Mouse (Mus musculus): ENCODE data around the gene Htatip2. TPM values are rescaled to one million over a fixed set of nuclear protein-coding genes. Genes with fewer than 3 reads are reported as not detected.
A peak's percentile ranks its signal among the peaks of the same experiment; 100 is the strongest.

The Htatip2 gene
- 10 to 100 TPM; 15.5 to 17.5 TPM for total RNA-seq (2021)
- long read RNA-seq, experiment 1, partial matches to known transcripts: 8 of 18 reads
- long read RNA-seq, experiment 1, other reads (novel, unspliced or antisense): 7 of 18 reads
- long read RNA-seq, experiment 2, partial matches to known transcripts: 9 of 16 reads
- long read RNA-seq, experiment 2, other reads (novel, unspliced or antisense): 4 of 16 reads

GRCm38 (mm10) chr7:49758934-49759571 lies at the start of gene Htatip2:
TSS of gene Htatip2 (plus strand) at chr7:49759115.
- peak; percentile 61 to 67 for DNase-seq (ENCODE audit: low spot score in 2 of 2)

GRCm38 (mm10) chr7:49709381-49710021 lies 49.4 kb upstream of the Htatip2 start:
- DNase-seq (ENCODE audit: low spot score in 2 of 2): no peak

GRCm38 (mm10) chr7:49717942-49718733 lies 40.8 kb upstream of the Htatip2 start:
- no peak for DNase-seq (ENCODE audit: low spot score in 2 of 2)

GRCm38 (mm10) chr7:49734342-49734741 lies 24.6 kb upstream of the Htatip2 start:
- no peak for DNase-seq (ENCODE audit: low spot score in 2 of 2)

- no peak for DNase-seq (ENCODE audit: low spot score in 2 of 2)
Observed at GRCm38 (mm10) chr7:49739448-49739847, 19.5 kb upstream of the Htatip2 start.

- no peak for DNase-seq (ENCODE audit: low spot score in 2 of 2)
Observed at GRCm38 (mm10) chr7:49741474-49741873, 17.4 kb upstream of the Htatip2 start.

GRCm38 (mm10) chr7:49741923-49742322 lies 17.0 kb upstream of the Htatip2 start:
- DNase-seq (ENCODE audit: low spot score in 2 of 2): no peak

GRCm38 (mm10) chr7:49751148-49751547 lies 7.8 kb upstream of the Htatip2 start:
- DNase-seq (ENCODE audit: low spot score in 2 of 2): peak; percentile 18 to 25

- DNase-seq (ENCODE audit: low spot score in 2 of 2): peak in 1 of 2 experiments; percentile 33
Observed at GRCm38 (mm10) chr7:49752730-49753506, 6.0 kb upstream of the Htatip2 start.

GRCm38 (mm10) chr7:49754767-49755166 lies 4.1 kb upstream of the Htatip2 start:
- DNase-seq (ENCODE audit: low spot score in 2 of 2): peak; percentile 59 to 76

GRCm38 (mm10) chr7:49762605-49763004 lies 3.7 kb downstream of the Htatip2 start:
- DNase-seq (ENCODE audit: low spot score in 2 of 2): peak; percentile 73 to 74

GRCm38 (mm10) chr7:49764011-49764716 lies 5.2 kb downstream of the Htatip2 start:
- DNase-seq (ENCODE audit: low spot score in 2 of 2): no peak

GRCm38 (mm10) chr7:49766166-49766565 lies 7.3 kb downstream of the Htatip2 start:
- no peak for DNase-seq (ENCODE audit: low spot score in 2 of 2)

GRCm38 (mm10) chr7:49768509-49768908 lies 9.6 kb downstream of the Htatip2 start:
- no peak for DNase-seq (ENCODE audit: low spot score in 2 of 2)

- DNase-seq (ENCODE audit: low spot score in 2 of 2): no peak
Observed at GRCm38 (mm10) chr7:49774396-49774795, 15.5 kb downstream of the Htatip2 start.

GRCm38 (mm10) chr7:49777585-49777984 lies 18.7 kb downstream of the Htatip2 start:
- no peak for DNase-seq (ENCODE audit: low spot score in 2 of 2)

GRCm38 (mm10) chr7:49778114-49778901 lies 19.4 kb downstream of the Htatip2 start, which contains the start of gene Prmt3:
TSS of gene Prmt3 (plus strand) at chr7:49778346.
- peak; percentile 99 to 100 for DNase-seq (ENCODE audit: low spot score in 2 of 2)

- peak; percentile 25 to 32 for DNase-seq (ENCODE audit: low spot score in 2 of 2)
Observed at GRCm38 (mm10) chr7:49778904-49779615, 20.1 kb downstream of the Htatip2 start.

GRCm38 (mm10) chr7:49783017-49783416 lies 24.1 kb downstream of the Htatip2 start:
- DNase-seq (ENCODE audit: low spot score in 2 of 2): no peak

All from left cerebral cortex, adult 18-20 months (tissue).